Mouse (Mus musculus) cerebellum, adult 8-10 months (tissue): ENCODE results near the gene Nsmce4a.
A peak's percentile ranks its signal among the peaks of the same experiment; 100 is the strongest.
"Not testable (repeated sequence)": the region's sequence is repeated elsewhere in the genome, so short reads cannot be mapped to it uniquely, and the experiment has no call there.

Experiments
- DNase-seq: peaks from one replicate; pipeline ENCODE4 v3.0.0; 2022

Gene Nsmce4a

GRCm38 (mm10) chr7:130533316-130534260 is 39.3 kb downstream of the Nsmce4a start:
- DNase-seq: peak; percentile 91

GRCm38 (mm10) chr7:130531138-130531537 is 41.8 kb downstream of the Nsmce4a start:
- DNase-seq: not testable (repeated sequence)

GRCm38 (mm10) chr7:130527306-130527705 is 45.6 kb downstream of the Nsmce4a start:
- DNase-seq: no peak

GRCm38 (mm10) chr7:130523451-130523850 is 49.5 kb downstream of the Nsmce4a start:
- no peak for DNase-seq

- no peak for DNase-seq
These were observed 52.0 kb downstream of the Nsmce4a start for GRCm38 (mm10) chr7:130520812-130521422.

GRCm38 (mm10) chr7:130520049-130520425 is 52.9 kb downstream of the Nsmce4a start, which contains the start of gene Ate1:
Ate1 (minus strand) TSS chr7:130520369.
- DNase-seq: no peak

- DNase-seq: peak; percentile 97
These were observed 53.5 kb downstream of the Nsmce4a start for GRCm38 (mm10) chr7:130519096-130520048.

- DNase-seq: no peak
These were observed 54.5 kb downstream of the Nsmce4a start for GRCm38 (mm10) chr7:130518213-130519095.

- no peak for DNase-seq
These were observed 62.7 kb downstream of the Nsmce4a start for GRCm38 (mm10) chr7:130510243-130510642.

GRCm38 (mm10) chr7:130503006-130503405 is 69.9 kb downstream of the Nsmce4a start:
- no peak for DNase-seq

- no peak for DNase-seq
These were observed 71.4 kb downstream of the Nsmce4a start for GRCm38 (mm10) chr7:130501499-130501898.

- no peak for DNase-seq
These were observed 79.6 kb downstream of the Nsmce4a start for GRCm38 (mm10) chr7:130493346-130493745.

- no peak for DNase-seq
These were observed 80.9 kb downstream of the Nsmce4a start for GRCm38 (mm10) chr7:130492026-130492425.
